Mouse (Mus musculus) kidney, postnatal 10 days (tissue): Measurements from ENCODE around the gene Tmco4.

Source experiments
- DNase-seq: peaks from one replicate; pipeline ENCODE4 v3.0.0; 2021; ENCODE audit warnings: mixed read lengths

Tmco4 gene

DNA sequence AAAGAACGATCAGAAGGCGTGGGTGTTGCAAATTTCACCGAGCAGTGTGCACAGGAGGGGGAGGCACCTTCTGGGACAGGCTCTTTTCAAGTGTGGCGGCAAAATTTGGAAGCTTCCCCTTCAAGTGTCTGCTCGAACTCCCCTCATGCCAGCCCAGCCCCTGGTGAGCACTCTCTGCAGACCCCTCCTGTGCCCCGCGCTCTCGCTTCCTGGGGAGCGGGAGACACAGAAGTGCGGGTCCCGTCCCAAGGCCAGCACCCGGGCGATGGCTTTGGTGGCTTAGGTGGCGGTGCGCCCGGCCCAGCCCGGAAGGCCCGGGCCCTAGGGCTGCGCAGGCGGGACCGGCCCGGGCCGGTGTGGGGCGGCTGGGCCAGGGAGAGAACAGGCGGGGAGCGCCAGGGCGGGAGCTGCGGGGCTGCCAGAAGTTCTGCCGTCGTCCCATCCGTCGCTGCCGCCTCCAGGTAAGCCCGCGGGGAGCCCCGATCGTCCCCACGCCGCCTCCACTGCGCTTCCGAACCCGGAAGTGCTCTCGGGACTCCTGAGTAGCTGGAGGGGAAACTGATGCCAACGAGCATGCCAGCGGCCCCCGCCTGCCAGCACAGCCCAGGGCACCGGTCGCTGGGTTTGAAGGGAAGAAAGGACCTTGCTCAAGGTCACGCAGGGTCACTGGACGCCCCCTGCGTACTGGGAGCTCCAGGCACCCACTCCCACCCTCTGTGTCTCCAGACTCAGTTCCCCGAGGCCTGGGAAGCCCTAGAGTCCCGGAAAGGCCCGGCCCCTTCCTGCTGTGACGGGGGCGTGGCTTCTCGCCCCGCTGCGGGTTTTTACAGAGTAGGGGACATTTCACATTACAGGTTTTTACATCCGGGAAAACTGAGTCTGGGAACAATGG lies at the start of gene Tmco4:
TSS of gene Tmco4 (plus strand) at position 62 of the 892 bp plus-strand sequence.
- peak; percentile 89 for DNase-seq

DNA sequence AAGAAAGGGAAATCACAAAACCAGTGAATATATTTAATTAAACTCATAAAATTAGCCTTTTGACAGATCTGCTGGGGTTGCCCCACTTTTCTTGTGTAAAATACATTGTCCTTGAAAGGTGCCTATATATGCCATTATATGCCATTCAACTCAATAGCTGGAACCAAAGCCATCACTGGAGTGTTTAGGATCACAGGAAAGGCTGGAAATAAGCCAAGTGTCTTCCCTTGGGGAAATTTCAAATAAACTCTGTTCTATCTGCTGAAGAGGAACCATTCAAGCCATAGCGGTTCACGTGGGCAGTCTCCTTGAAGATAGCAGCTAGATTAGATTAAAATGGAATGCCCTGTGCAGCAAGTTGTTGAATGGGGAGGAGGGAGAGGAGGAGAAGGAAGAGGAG lies 47.1 kb upstream of the Tmco4 start:
- DNase-seq, result no peak

DNA sequence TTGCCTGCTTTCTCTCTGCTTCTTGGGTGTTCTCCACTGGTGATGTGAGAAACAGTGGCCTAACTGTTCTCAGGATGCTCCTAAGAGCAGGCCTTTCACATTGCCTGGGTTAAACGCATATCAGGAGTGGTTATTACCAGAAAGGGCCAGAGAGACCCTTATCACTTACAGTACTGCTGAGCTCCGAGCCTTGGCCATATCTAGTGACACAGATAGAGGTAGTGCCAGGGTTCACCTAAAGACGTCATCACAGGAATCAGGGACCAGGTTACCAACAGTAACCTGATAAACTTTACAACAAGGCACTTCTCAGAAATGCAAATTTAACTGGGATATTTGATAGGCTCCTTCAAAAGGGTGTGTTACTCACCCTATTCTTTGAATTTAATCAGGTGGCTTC lies 38.8 kb upstream of the Tmco4 start:
- no peak for DNase-seq

DNA sequence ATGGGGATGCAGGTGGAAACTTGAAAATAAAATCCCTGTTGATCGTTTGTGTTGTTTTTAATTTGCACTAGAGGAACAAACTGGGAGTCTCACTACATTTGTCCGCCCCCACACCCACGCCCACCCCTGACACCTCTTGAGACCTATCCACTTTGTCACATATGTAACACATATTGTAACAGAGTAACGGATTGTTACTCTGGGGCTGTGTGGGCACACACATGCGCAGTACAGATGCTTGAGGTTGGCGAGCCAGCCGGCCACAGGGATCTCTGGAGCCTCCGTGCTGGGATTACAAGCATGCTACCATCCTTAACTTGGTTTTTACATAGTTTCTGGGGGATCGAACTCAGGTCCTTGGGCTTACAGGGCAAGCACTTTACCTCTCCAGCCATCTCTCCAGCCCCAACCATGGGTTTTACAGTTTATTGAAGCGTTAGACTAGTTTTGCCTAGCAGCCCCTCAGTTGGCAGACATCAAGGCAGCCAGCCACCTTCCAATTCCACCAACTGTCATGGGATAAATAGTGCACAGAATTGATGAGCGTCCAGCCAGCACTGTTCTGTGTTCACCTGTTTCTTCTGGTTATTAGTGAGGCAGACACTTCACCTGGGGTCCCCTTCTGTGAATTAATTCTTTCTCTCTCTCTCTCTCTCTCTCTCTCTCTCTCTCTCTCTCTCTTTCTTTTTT lies 38.1 kb upstream of the Tmco4 start:
- DNase-seq, result no peak

DNA sequence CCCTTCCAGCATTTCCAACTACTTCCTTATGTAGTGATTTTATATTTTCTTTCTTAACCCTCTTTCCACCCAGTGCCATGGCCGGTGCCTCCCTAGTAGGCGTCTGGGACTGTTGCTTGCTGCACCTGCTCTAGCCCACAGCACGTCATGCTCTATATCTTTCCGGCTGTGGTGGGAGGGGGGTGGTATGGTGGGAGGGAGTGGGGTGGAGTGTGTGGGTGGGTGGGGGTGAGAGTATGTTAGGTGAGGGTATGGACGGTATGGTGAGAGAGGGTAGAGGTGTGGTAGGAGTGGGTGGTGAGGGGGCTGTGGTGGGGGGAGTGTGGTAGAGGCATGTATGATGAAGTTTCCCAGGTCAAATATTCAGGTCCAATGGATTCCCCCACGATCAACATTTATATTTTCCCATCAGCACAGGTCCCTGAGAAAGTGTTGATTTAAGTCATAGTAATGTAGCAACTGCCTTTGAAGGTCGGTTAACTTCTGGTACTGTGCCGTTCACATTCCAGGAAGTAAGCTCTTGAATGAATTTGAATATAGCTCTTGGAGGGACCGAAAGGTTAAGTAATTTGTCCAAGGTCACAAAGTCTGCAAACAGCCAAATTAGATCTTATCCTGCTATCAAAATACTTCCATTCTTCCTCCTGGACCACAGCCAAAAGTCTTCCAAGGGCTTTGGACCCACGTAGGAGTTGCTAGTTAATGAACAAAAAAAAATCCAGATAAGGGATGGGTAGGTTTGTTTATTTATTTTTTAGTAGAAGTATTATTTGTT lies 34.0 kb upstream of the Tmco4 start:
- peak; percentile 52 for DNase-seq

DNA sequence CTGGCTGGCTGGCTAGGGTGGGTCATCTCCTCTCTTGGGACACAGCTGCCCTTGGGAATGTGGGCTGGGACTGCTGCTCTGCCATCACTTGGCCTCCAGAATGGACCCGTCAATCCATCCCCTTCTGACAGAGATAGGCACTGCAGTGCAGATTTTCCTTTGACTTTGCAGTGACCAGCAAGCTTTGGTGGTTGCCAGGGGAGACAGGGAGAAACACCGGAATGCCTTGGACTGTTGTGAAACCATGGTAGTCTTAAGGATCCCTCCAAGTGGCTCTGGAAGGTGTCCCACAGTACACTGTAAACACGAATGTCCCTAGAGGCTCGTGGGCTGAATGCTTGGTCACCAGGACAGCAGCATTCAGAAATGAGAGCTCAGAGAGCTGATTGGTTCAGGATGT lies 33.2 kb upstream of the Tmco4 start:
- DNase-seq, result no peak

DNA sequence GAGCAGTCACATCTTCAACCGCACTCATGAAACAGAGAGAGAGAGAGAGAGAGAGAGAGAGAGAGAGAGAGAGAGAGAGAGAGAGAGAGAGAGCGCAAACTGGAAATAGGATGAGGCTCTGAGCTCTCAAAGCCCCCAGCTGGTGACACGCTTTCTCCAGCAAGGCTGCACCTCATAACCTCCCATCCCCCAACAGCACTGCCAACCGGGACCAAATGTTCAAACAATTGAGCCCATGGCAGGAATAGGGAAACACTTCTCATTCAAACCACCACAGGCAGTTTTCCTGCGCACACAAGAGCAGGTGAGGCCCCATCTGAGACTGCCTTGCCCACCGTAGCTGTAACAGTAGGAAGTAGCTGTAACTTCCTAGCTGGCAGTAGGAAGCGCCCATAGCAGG lies 31.3 kb upstream of the Tmco4 start:
- peak; percentile 42 for DNase-seq

DNA sequence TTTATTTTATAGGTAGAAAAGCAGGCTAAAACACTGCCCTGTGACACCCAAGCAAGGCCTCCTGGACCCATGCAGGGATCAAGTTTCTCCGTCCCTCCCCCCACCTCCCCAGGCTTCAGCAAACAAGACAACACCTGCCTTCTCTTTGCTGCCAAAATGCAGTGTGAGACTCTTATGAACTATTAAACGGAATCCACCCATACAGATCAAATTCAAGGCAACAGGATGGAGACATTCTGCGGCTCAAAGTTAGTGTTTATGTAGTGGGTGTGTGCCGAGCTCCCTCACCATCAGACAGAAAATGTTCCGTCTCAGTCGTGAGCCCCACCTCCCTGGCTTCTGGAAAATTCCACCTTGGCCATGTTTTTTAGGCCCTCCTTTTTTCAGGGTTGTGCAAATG lies 30.7 kb upstream of the Tmco4 start:
- no peak for DNase-seq

DNA sequence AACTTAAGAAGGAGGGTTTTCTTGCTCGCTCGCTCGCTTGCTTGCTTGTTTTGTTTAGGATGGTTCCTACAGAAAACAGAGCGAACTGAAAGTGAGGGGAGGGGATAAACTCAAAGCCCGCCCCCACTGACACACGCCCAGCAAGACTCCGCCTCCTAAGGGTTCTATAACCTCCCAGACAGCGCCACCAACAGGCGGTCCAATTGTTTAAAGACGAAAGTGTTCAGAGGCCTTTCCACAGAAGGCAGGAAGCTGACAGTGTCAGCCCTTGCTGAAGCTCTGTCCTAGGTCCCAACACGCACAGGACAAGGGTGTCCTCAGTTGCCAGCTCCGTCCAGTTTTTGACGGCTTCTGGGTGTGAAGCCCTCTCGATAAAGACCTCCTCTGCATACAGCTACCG lies 29.0 kb upstream of the Tmco4 start:
- peak; percentile 91 for DNase-seq

DNA sequence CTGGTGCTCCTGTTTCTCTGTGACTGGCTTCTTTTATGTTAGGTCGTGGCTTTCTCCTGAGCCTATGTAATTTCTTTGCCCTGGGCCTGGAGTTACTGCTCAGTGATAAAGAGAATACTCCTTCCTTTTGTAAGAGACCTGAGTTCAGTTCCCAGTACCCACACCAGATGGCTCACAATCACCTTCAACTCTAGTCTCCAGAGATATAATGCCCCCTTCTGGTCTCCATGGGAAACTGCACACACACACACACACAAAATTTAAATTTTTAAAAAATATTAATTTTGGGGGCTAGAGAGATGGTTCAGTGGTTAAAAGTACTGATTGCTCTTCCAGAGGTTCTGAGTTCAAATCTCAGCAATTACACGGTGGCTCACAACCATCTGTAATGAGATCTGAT lies 24.4 kb upstream of the Tmco4 start:
- DNase-seq, result no peak

DNA sequence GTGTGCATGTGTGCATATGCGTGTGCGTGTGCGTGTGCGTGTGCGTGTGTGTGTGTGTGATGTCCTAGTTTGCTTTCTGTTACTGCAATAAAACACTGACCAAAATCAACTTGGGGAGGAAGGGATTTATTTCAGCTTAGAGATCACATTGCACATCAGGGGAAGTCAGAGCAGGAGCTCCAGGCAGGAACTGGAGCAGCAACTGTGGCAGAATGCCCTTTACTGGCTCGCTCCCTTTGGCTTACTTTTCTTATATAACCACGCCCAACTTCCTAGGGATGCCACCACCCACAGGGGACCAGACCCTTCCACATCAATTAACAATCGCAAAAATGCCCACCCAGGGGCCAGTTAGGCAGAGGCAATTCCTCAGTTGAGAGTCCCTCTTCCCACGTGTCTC lies 14.1 kb upstream of the Tmco4 start:
- no peak for DNase-seq

DNA sequence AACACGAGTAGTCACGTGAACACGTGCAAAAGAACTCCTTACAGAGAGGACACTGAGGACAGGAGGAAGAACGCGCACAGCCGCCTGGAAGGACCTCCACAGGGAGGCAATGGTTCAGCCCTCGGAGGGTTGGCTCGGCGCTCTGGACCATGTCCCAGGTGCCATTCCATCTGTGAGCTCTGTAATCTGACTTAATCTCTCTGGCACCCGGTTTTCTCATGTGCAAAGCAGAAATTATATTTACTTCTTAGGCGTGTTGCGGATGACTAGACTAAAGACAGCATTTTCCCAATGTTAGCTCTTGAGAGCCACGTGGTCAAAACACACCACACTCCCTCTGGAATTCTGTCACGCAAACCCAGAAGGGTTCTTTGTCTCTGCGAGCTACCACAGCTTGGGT lies 13.6 kb upstream of the Tmco4 start:
- no peak for DNase-seq

DNA sequence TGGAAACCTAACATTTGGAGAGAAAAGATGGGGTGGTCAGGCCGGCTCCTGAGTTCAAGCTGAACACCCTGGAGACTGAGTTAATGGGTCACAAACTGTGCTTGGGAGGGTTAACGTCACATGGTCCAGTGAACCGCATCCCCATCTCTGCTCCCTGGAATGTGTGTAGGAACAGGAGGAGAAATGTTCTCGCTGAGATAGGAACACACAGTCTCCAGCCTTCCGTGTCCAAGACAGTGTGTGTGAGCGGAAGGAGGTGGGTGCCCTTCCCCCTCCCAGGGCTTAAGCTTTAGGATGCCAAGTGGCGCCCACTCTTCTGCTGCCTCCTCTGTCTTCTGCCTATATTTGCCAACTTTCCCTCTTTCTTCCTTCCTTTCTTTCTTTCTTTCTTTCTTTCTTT lies 12.8 kb upstream of the Tmco4 start:
- peak; percentile 47 for DNase-seq

DNA sequence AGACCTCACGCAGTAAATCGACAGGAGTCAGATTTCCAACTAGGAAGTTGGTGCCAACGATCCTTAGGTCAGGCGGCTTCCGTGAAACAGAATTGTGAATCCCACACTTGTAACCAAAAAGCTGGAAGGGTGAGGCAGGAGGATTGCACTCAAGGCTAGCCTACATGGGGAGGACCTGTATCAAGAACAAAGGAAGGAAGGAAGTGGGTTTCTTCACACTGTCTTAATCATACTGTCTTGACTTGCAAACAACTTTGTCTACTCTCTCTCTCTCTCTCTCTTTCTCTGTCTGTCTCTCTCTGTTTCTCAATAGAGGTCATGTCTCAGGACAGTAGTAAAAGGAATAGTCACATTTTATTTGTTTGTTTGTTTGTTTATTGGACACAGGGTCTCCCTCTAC lies 10.0 kb upstream of the Tmco4 start:
- no peak for DNase-seq

DNA sequence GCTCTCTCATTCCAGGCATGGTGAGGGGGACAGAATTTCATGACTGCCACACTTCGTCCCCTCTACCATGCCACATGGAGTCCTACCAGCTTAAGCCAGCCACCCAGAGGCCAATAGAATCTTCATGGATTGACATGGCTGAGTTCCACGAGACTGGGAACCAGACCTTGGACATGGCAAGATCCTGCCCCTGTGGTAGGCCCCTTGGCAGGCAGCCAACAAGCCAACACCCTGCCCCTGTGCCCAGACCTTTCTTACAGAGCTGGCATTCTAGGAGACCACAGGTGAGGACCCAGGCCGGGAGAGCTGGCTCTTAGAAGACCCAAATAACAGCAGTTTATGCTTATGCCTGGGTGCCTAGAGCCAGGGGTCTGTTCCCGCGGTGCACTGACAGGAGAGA lies 6.8 kb upstream of the Tmco4 start:
- peak; percentile 75 for DNase-seq

DNA sequence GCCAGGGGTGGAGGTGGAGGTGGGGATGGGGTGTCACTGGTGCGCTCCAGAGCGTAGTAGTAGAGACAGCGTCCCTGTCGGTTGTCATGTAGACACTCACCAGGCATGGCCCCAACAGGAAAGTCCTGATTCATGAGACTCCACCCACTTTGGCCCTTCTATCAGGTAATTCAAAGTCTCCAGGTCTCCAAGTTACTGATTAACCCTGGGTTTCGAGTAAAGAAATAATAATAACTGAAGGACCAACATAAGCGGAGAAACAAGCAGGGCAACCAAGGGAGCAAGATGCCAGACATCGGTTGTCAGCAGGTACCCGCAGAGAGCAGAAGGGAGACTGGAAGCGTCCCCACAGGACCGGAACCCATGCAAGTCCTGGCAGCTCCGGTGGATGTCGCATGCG lies 5.8 kb upstream of the Tmco4 start, which contains the start of gene Rnf186:
TSS of gene Rnf186 (plus strand) at position 247 of the 400 bp plus-strand sequence.
- DNase-seq, result peak; percentile 59

DNA sequence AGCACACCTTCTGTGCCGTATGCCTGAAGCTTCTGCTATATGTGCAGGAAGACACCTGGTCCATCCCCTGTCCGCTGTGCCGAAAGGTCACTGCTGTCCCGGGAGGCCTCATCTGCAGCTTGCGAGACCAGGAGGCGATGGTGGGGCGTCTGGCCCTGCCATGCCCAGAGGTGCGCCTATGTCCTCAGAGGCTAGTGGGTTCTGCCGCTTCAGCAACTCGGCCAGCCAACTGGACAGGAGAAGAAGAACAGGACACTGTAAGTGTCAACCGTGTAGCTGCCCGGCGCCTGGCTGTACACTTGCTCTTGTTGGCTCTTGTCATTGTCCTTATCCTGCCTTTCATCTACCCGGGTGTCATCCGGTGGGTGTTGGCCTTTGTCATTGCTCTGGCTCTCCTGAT lies 5.2 kb upstream of the Tmco4 start:
- DNase-seq, result peak; percentile 38

DNA sequence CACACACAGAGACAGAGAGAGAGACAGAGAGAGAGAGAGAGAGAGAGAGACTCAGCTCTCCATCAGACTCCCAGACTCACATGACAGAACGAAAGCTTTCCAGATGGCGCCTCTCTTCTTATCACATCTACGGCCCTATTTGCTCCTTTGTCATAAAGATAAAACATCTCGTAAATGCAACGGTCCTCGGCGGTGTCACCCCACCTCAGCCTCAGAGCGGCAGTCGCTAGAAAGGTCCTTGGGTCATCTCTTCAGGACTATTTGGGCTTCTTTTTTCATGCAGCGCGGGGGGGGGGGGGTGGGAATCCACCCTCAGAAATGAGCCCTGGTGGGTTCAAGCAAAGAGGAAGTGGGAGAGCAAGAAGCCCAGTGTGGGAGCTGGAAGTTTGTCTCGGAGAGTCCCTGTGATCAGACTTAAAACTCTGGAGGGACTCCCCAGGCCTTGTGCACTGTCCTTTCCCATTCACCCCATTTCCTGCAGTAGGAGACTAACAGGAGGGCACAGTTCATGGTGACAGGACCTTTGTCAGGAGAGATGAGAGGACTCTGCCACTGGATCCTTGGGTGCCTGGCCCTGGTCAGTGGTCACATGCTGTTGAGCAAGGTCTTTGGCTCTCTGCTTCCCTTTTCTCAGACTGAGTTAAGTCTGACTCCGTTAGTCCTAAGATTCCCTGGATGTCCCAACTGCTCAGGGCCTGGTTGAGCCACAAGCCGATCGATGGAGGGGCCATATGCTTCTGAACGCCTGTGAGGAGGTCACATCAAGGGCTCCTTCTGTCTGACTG lies 3.7 kb upstream of the Tmco4 start:
- DNase-seq, result peak; percentile 36

DNA sequence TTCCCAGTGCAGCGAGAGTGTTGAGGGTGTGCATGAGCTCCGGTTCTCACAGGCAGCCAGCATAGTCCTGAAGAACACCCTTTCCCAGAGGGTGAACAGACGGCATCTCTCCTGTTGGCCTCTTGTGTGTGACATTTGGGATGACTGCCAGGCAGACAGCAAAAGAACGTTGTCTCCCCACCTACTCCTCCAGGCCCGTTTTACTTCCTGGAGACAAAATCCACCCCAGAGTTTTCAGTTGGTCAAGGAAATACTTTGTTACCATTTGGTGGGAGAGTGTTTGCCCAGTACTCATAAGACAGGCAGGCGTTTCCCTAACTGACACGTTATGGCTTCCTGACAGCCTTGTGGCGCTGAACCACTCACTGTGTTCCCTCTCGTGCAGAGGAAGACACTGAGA lies 3.0 kb upstream of the Tmco4 start:
- no peak for DNase-seq

DNA sequence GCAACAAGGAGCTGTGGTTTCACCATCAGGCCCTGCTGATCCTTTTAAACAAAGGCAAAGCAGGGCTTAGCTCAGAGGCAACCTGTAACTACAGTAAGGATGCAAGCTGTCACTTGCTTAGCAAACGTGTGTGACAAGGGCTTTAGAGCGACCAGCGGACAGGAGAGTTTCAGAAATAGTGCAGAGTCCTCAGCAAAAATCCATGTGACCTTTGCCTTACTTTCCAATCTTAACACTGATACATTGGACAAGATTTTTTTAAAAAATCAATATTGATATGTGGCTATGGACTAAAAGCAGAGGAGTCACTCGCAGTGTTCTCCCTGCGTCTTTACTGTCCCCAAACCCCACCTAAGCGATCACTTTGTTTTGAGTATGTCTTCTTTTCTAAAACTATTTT lies 1.3 kb upstream of the Tmco4 start:
- DNase-seq, result no peak

DNA sequence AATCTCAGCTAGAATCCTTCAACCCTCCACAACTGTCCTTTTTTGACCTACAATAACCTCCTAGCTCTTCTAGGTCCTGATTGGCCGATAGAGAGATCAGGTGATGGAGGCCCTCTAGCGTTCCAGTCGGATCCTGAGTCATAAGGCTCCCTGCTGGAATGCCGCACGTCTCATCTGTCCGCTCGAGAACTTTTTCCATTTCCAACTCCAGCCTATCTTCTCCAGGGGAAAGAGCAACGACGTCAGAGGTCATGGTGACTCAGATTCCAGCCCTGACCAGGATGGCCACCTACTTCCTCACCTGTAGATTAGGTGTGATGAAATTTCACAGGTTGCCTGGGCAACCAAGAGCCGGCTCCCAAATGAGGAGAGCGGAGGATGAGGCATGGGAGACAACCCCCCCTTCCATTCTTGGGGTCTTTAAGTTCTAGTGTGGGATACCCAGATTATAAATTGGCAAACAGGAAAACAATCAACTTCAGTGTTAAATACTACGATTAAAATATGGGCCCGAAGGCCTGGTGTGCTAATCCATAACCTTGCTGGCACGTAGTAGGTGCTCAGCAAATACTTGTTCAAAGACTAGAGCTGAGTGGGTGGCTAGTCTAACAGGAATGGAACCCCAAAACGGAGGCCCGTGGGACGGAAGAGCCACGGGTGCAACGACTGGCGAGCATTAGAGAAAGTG lies 405 bp upstream of the Tmco4 start:
- DNase-seq, result peak; percentile 79

DNA sequence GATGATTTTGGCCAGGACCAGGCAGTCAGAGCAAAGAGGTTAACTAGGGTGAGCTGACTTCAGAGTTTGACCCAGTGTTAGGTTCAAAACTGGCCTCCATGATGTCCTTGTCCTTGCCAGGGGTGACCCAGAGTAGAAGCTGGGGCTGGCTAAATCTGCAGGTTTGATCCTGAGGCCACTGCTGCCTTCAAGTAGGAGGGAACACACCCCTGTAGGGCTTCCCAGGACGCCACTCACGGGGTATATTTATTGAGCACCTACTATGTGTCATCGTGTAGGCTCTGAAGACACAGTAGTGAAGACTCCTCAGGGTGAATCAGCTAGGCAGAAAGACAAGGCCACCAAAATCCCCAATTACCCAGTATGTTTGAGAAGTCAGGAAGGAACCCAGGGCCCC lies 1.0 kb downstream of the Tmco4 start:
- no peak for DNase-seq
